Mouse (Mus musculus) E14TG2a.4 (cell line): ENCODE results near the gene Rnf115.

ENCODE experiments used
- CTCF ChIP-seq: conservative IDR thresholded peaks from 2 replicates; pipeline ENCODE4 v1.5.1; 2014; ENCODE audit warnings: low read length
- NANOG ChIP-seq: IDR thresholded peaks from 2 replicates; pipeline ENCODE4 v1.6.1; 2014; ENCODE audit warnings: borderline replicate concordance, low read length, mixed read lengths

DNA sequence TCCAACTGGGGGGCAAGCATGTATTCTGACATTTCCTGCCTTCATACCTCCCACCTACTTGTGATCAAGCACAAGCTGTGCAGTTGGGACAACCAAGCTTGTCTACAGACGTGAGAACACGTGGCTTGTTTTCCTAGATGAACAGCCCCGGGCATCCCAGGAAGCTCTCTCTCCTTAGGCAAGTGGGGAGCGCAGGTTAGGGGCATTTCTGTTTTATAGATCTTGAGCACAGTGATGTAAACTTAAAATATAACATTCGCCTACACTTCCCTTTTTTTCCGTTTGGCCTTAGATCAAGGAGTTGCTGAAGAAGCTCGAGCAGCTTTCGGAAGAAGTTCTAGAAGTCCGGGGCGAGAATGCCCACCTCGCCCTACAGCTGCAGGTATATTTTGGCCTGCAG, 38.6 kb upstream of the Rnf115 start:
- TF ChIP-seq CTCF = no peak
- TF ChIP-seq NANOG = no peak
